Mouse (Mus musculus) limb, embryonic 10.5 days (tissue): ENCODE results near the gene Riox2. TPM values are rescaled to one million over a fixed set of nuclear protein-coding genes. Genes with fewer than 3 reads are reported as not detected.

Source experiments
- DNase-seq: peaks from one replicate; pipeline ENCODE4 v3.0.0-alpha.2; 2017; ENCODE audit warnings: low spot score
- H3K27ac ChIP-seq: fragments of 300-500 bp; sonication (generic); 2 replicates; pipeline ENCODE4 v1.5.1; 2016; ENCODE audit warnings: mild to moderate bottlenecking
- H3K27me3 ChIP-seq: fragments of 300-500 bp; sonication (generic); 2 replicates; pipeline ENCODE4 v1.6.1; 2016; ENCODE audit warnings: low read depth, mild to moderate bottlenecking; ENCODE audit not compliant: poor library complexity, severe bottlenecking
- H3K36me3 ChIP-seq: fragments of 300-500 bp; sonication (generic); 2 replicates; pipeline ENCODE4 v1.6.1; 2016; ENCODE audit warnings: mild to moderate bottlenecking, moderate library complexity
- H3K4me1 ChIP-seq: fragments of 300-500 bp; sonication (generic); 2 replicates; pipeline ENCODE4 v1.6.1; 2016
- H3K4me3 ChIP-seq: fragments of 300-500 bp; sonication (generic); 2 replicates; pipeline ENCODE4 v1.5.1; 2016; ENCODE audit warnings: mild to moderate bottlenecking, moderate library complexity
- H3K9me3 ChIP-seq: fragments of 300-500 bp; sonication (generic); replicated peaks from 2 replicates; pipeline ENCODE4 v1.6.1; 2016; ENCODE audit warnings: mild to moderate bottlenecking
- WGBS: fragments of 180-500 bp; shearing (Covaris S2); methylation state at CpG from one replicate; pipeline ENCODE4 v1.1.7; 2016; 5-methylcytosine and 5-hydroxymethylcytosine counted together
- polyA plus RNA-seq: library from polyadenylated mRNA; unstranded; fragments of >200 nt; fragmentation: Nextera tagmentation; extraction: Ambion mirVana; gene quantifications from 2 replicates; pipeline ENCODE4 v1.2.1, GENCODE M21; 2016

Gene Riox2
- polyA plus RNA-seq, 1 experiment from 2014 or later = 36.6 TPM

DNA sequence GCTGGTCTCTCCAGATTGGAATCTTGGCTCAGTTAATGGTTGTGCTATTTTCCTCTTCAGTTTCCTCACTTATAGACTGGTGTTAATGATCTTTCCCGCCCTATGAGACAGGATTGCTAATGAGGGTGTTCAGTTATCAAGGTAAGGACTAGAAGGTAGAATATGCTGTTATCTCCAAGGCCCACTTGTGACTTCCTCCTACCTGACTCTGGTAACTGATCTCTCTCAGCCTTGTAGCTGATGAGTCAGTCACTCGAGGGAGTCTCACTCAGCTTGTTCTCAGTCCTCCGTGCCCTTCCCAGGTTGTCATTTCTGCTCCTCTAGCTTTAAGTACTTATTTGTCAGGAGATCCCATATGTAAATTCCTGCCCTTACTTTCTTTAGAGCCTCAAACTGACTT is 6.4 kb downstream of the Riox2 start:
- no peaks in the 10 kb centered on the region for H3K9me3 ChIP-seq
- peaks cover 2% of the 10 kb centered on the region; the same call in 1 of the 2 replicates for H3K4me1 ChIP-seq
- no peak for DNase-seq
- WGBS = 90% methylated on average over 3 of the region's 3 CpGs
- no peaks in the 10 kb centered on the region for H3K27me3 ChIP-seq
- H3K27ac ChIP-seq = no peak overlapping the region
- no peak overlapping the region for H3K4me3 ChIP-seq
- peaks cover 74% of the 10 kb centered on the region for H3K36me3 ChIP-seq

DNA sequence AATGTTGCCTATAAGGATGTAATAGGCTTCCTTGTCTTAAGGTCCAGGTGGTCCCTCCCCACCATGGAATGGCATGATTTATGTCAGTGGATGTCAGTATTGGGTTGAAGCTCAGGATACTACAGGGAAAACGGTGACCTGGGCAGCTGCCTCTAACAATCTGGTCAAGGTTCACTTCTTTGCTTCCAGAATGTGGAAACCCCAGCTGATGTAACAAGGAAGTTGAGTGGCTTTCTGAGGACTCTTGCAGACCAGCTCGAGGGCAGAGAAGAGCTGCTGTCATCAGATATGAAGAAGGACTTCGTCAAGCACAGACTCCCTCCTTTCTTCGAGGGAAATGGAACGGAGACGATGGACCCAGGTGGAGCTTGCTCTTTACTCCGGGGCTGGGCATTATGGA is 15.7 kb downstream of the Riox2 start:
- DNase-seq = no peak
- 81% methylated on average over 7 of the region's 7 CpGs for WGBS
- no peak overlapping the region for H3K27ac ChIP-seq
- H3K36me3 ChIP-seq = peaks cover 91% of the 10 kb centered on the region
- H3K4me3 ChIP-seq = no peak overlapping the region
- no peaks in the 10 kb centered on the region for H3K27me3 ChIP-seq
- no peaks in the 10 kb centered on the region for H3K9me3 ChIP-seq
- peaks cover 9% of the 10 kb centered on the region for H3K4me1 ChIP-seq

DNA sequence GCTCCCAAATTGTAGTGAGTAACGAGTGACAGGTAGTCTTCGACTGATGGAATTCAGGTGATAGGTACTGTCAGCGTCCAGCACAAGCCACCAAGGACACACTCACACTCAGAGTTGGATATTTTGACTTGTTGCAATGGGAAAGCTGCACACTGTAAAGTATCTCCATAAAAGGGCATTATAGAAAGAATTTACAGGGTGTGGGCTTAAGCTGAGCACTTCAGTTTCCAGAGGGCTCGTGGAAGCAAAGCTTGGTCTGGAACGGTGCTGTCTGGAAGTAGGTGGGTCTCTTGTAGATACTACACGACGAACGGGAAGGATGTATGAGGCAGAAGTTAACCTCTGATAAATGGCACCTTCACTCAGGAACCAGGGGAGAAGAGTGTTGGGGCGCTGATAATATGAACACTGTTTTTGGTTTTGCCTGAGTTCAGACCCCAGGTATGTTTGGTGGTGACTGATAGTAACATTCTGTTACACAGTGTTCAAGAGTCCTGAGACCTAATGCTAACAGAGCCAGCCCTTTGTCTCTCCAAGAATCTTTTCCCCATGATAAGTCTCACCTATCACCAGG is 16.5 kb downstream of the Riox2 start:
- H3K27ac ChIP-seq = no peak overlapping the region
- 94% methylated on average over 9 of the region's 9 CpGs for WGBS
- H3K27me3 ChIP-seq = no peaks in the 10 kb centered on the region
- H3K4me1 ChIP-seq = peaks cover 9% of the 10 kb centered on the region
- H3K9me3 ChIP-seq = no peaks in the 10 kb centered on the region
- no peak for DNase-seq
- H3K36me3 ChIP-seq = peaks cover 91% of the 10 kb centered on the region
- no peak overlapping the region for H3K4me3 ChIP-seq

DNA sequence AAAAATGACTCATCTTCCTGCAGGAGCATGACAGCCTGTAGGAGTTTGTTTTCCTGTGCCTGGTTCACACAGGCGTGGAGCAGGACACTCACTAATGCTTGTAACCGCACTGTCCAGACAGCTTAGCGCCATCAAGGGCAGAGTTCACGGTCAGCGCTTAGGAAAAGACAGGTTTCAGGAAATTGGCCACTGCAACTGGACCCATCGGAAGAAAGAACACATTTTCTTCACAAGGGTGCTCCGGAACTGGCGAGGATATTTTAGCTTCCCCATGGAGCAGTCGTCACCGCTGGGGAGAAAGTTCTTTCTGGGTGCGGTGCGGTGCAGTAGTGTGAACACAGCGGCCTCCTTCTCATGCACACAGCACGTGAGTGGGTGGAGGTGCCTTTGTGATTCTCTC is 21.6 kb downstream of the Riox2 start:
- H3K36me3 ChIP-seq = peaks cover 82% of the 10 kb centered on the region
- DNase-seq = no peak
- H3K4me3 ChIP-seq = no peak overlapping the region
- H3K27ac ChIP-seq = no peak overlapping the region
- no peaks in the 10 kb centered on the region for H3K9me3 ChIP-seq
- H3K27me3 ChIP-seq = no peaks in the 10 kb centered on the region
- 95% methylated on average over 14 of the region's 14 CpGs for WGBS
- no peaks in the 10 kb centered on the region for H3K4me1 ChIP-seq

DNA sequence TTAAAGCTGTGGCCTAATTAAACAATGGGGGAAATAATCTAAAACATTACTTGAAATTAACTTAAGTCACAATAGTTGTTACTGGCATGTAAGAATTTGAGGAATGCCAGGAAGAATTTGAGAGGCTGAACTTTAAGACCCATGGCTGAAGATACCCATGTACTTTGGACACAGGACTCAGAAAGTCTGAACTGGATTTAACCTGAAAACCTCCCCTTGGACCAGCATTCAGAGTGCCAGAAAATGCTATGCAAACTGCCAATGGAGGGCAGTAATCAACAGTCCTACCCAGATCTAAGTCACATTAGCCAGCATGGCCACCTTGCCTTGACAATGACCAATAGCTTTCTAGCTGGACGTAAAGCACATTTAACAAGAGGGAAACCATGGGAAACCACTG is 26.4 kb downstream of the Riox2 start:
- H3K9me3 ChIP-seq = no peaks in the 10 kb centered on the region
- H3K36me3 ChIP-seq = peaks cover 73% of the 10 kb centered on the region
- no peak overlapping the region for H3K27ac ChIP-seq
- no peaks in the 10 kb centered on the region for H3K27me3 ChIP-seq
- 89% methylated on average over 1 of the region's 1 CpGs for WGBS
- no peak overlapping the region for H3K4me3 ChIP-seq
- no peaks in the 10 kb centered on the region for H3K4me1 ChIP-seq
- DNase-seq = no peak

GRCm38 (mm10) chr16:59499180-59499579 is 27.6 kb downstream of the Riox2 start:
- no peak for DNase-seq
- H3K4me1 ChIP-seq = no peaks in the 10 kb centered on the region
- no peak overlapping the region for H3K27ac ChIP-seq
- H3K9me3 ChIP-seq = no peaks in the 10 kb centered on the region
- 93% methylated on average over 3 of the region's 3 CpGs for WGBS
- H3K4me3 ChIP-seq = no peak overlapping the region
- peaks cover 70% of the 10 kb centered on the region for H3K36me3 ChIP-seq
- no peaks in the 10 kb centered on the region for H3K27me3 ChIP-seq

- H3K27ac ChIP-seq = no peak overlapping the region
- H3K27me3 ChIP-seq = no peaks in the 10 kb centered on the region
- H3K4me3 ChIP-seq = no peak overlapping the region
- no peaks in the 10 kb centered on the region for H3K9me3 ChIP-seq
- H3K4me1 ChIP-seq = no peaks in the 10 kb centered on the region
- no peak for DNase-seq
- H3K36me3 ChIP-seq = peaks cover 29% of the 10 kb centered on the region
- WGBS = 92% methylated on average over 5 of the region's 5 CpGs
Observed at GRCm38 (mm10) chr16:59509830-59510229, 38.3 kb downstream of the Riox2 start.

DNA sequence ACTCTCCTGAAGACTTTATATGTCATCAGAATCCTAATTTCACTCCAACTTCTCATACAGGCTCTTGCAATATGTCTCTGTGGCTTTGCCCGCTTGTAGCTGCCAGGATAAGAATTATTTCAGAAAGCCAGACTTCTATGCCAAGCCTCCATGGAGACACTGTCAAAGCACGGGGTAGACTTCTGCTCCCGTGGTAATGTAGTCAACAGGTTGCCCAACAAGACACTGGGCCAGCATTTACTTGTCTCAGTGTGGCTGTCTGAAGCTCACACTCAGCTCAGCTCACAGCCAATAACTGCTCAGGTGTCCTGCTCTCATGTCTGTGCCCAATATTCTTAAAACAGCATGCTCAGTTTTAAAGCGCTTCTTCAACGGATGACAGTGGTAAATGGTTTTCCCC is 43.6 kb downstream of the Riox2 start:
- no peak for DNase-seq
- WGBS = 95% methylated on average over 5 of the region's 5 CpGs
- H3K27me3 ChIP-seq = no peaks in the 10 kb centered on the region
- H3K4me1 ChIP-seq = peaks cover 15% of the 10 kb centered on the region
- H3K36me3 ChIP-seq = peaks cover 15% of the 10 kb centered on the region
- no peaks in the 10 kb centered on the region for H3K9me3 ChIP-seq
- H3K4me3 ChIP-seq = no peak overlapping the region
- no peak overlapping the region for H3K27ac ChIP-seq

GRCm38 (mm10) chr16:59516965-59517364 is 45.4 kb downstream of the Riox2 start:
- Histone ChIP-seq H3K4me1 (peaks cover 15% of the 10 kb centered on the region), H3K27me3 (no peaks in the 10 kb centered on the region), H3K9me3 (no peaks in the 10 kb centered on the region), H3K36me3 (peaks cover 18% of the 10 kb centered on the region), H3K27ac (no peak overlapping the region; the same call in 1 of the 2 replicates), H3K4me3 (no peak overlapping the region)
- WGBS = 71% methylated on average over 10 of the region's 10 CpGs
- DNase-seq = no peak

DNA sequence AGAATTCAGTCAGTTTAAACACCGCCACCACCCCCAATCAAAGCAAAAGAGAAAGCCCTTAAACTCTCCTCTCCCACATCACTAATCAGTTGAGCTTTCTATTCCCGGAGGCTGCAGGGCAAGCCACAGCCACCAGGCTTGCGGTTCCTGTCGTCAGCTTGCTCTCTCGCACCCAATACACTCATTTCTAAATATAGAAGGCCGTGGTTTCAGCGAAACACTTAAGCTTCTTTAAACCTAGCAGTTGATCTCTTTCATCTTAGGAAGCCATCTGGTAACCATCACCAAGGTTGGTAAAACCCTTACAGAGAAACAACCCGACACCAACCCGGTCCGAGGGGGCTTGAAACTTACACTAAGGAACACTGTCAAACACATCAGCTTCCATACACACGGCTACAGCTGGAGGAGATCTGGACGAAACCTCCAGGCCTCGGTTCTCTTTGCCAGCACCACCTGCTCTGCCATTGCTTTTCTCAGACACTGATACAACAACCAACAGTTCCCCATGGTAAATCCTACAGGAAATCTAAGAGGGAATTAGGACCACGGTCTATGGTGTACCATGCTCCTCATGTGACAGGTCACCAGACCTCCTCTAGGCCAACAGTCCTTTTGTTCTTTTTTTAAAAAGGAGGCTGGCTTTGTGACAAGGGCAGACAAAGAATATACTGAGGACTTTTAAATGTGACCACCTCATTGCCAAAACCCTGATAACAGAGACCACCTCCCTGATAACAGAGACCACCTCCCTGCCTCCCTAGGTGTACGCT is 46.1 kb downstream of the Riox2 start:
- Histone ChIP-seq H3K9me3 (no peaks in the 10 kb centered on the region), H3K4me3 (no peak overlapping the region), H3K27me3 (no peaks in the 10 kb centered on the region), H3K36me3 (peaks cover 19% of the 10 kb centered on the region), H3K4me1 (peaks cover 15% of the 10 kb centered on the region), H3K27ac (no peak overlapping the region)
- DNase-seq = peak; percentile 50
- WGBS = 32% methylated on average over 15 of the region's 15 CpGs

- Histone ChIP-seq H3K27ac (no peak overlapping the region), H3K36me3 (peaks cover 12% of the 10 kb centered on the region), H3K9me3 (no peaks in the 10 kb centered on the region), H3K27me3 (no peaks in the 10 kb centered on the region), H3K4me1 (peaks cover 14% of the 10 kb centered on the region), H3K4me3 (no peak overlapping the region)
- 92% methylated on average over 16 of the region's 16 CpGs for WGBS
- DNase-seq = no peak
Observed at GRCm38 (mm10) chr16:59521752-59522423, 50.3 kb downstream of the Riox2 start.

GRCm38 (mm10) chr16:59526939-59527338 is 55.4 kb downstream of the Riox2 start:
- H3K27me3 ChIP-seq = no peaks in the 10 kb centered on the region
- peaks cover 20% of the 10 kb centered on the region for H3K36me3 ChIP-seq
- 79% methylated on average over 6 of the region's 6 CpGs for WGBS
- H3K9me3 ChIP-seq = no peaks in the 10 kb centered on the region; the same call in 1 of the 2 replicates
- H3K4me1 ChIP-seq = peaks cover 6% of the 10 kb centered on the region; the same call in 1 of the 2 replicates
- no peak overlapping the region for H3K27ac ChIP-seq
- no peak for DNase-seq
- no peak overlapping the region for H3K4me3 ChIP-seq

- DNase-seq = no peak
- Histone ChIP-seq H3K27me3 (no peaks in the 10 kb centered on the region), H3K4me3 (no peak overlapping the region), H3K4me1 (peaks cover 6% of the 10 kb centered on the region; the same call in 1 of the 2 replicates), H3K27ac (no peak overlapping the region), H3K9me3 (no peaks in the 10 kb centered on the region; the same call in 1 of the 2 replicates), H3K36me3 (peaks cover 32% of the 10 kb centered on the region)
- WGBS = 92% methylated on average over 13 of the region's 13 CpGs
Observed at GRCm38 (mm10) chr16:59529570-59529969, 58.0 kb downstream of the Riox2 start.
